ENCODE assay signal across 20 mouse cellular contexts in the genomic region with DNA sequence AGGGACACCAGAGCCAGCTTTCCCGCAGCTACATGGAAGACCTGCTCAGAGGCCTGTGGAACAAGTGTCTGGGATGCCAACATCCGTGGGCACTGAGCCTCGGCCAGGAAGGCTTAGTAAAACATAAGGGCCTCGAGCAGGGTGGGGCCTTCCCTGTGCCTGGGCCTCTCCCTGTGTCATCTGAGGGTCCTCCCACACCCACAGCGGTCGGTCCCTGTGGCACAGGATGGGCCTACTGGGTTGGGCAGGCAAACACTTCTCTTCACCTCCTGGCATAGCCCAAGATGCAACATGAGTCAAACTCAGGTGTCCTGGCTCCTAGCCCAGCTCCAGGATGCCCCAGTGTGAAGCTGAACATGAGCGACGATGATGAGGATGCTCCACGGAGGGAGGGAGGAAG. TPM values are rescaled to one million over a fixed set of nuclear protein-coding genes. Genes with fewer than 3 reads are reported as not detected.
DNase-seq lines count a peak whose midpoint lies in the region; ATAC-seq and TF ChIP-seq lines count a peak whose summit lies in the region.
"Had no signal": no experiment of that assay in that cellular context is flagged by ENCODE, and none has a peak within 500 bp of the region (broad histone marks: within the 10 kb centered on the region; RNA-seq: fewer than 3 reads in every experiment).

No protein-coding gene starts in this region.

- no peaks in the 10 kb centered on the region for H3K9me3 ChIP-seq in kidney, postnatal 0 days (replicated peaks; ENCODE audit: low read length)
- H3K9me3 ChIP-seq in liver, embryonic 11.5 days (ENCODE audit: control insufficient read depth, low read length) = no peaks in the 10 kb centered on the region
- H3K9me3 ChIP-seq: embryonic facial prominence, embryonic 12.5 days; forebrain, embryonic 12.5 days; limb, embryonic 12.5 days had no signal

- 35% methylated on average over 8 of the region's 9 CpGs for WGBS in kidney, postnatal 0 days
- 10% methylated on average over 9 of the region's 9 CpGs for WGBS in cerebellum, adult 2 months
- WGBS in liver, embryonic 11.5 days = 64% methylated on average over 6 of the region's 9 CpGs

- H3K27ac ChIP-seq in kidney, postnatal 0 days = peak overlapping the region; percentile 81
- H3K27ac ChIP-seq in cerebellum, adult 2 months (ENCODE audit: insufficient read depth, low read length) = no peak overlapping the region
- no peak overlapping the region for H3K27ac ChIP-seq in liver, embryonic 11.5 days (ENCODE audit: low read depth, low read length)
- H3K27ac ChIP-seq: embryonic facial prominence, embryonic 12.5 days; forebrain, embryonic 12.5 days; limb, embryonic 12.5 days had no signal

- no peak for TF ChIP-seq CTCF in kidney, postnatal 0 days (IDR thresholded peaks at IDR 0.05; ENCODE audit: low read depth)
- TF ChIP-seq CTCF in cerebellum, adult 2 months (IDR thresholded peaks at IDR 0.05; ENCODE audit: borderline replicate concordance, insufficient read depth, low read depth, low read length) = no peak

- no peaks in the 10 kb centered on the region for H3K36me3 ChIP-seq in kidney, postnatal 0 days (ENCODE audit: insufficient read depth, low read length)
- H3K36me3 ChIP-seq in liver, embryonic 11.5 days (ENCODE audit: control insufficient read depth, insufficient read depth, low read length) = no peaks in the 10 kb centered on the region
- H3K36me3 ChIP-seq: embryonic facial prominence, embryonic 12.5 days; forebrain, embryonic 12.5 days; limb, embryonic 12.5 days had no signal

- 0 out of 2 replicates have a peak, but pooled peaks have one; percentile 18 for ATAC-seq in kidney, postnatal 0 days (replicated peaks; ENCODE audit: low FRiP score, low read depth)
- 0 out of 2 replicates have a peak, but pooled peaks have one; percentile 49 for ATAC-seq in liver, embryonic 11.5 days (replicated peaks; ENCODE audit: low FRiP score)
- no peak for ATAC-seq in granulocyte monocyte progenitor cell, adult 5-6 weeks (replicated peaks; ENCODE audit: poor library complexity, severe bottlenecking)
- ATAC-seq: activated CD4-positive, CD25-positive, alpha-beta regulatory T cell, adult 4 months; midbrain, embryonic 16.5 days had no signal

- no peaks in the 10 kb centered on the region for H3K27me3 ChIP-seq in kidney, postnatal 0 days (ENCODE audit: insufficient read depth, low read length)
- no peaks in the 10 kb centered on the region for H3K27me3 ChIP-seq in cerebellum, adult 2 months (ENCODE audit: control insufficient read depth, insufficient read depth, low read length)
- H3K27me3 ChIP-seq in liver, embryonic 11.5 days (replicated peaks; ENCODE audit: control insufficient read depth, insufficient read depth, low read length) = no peaks in the 10 kb centered on the region
- H3K27me3 ChIP-seq: embryonic facial prominence, embryonic 12.5 days; limb, embryonic 12.5 days had no signal

- no peak for TF ChIP-seq POLR2A in cerebellum, adult 2 months (IDR thresholded peaks at IDR 0.05; ENCODE audit: borderline replicate concordance, insufficient read depth, low read length)

- DNase-seq in kidney, postnatal 0 days (ENCODE audit: low spot score) = no peak
- DNase-seq in kidney, postnatal 36 days = no peak
- peak; percentile 45 to 63 for DNase-seq in cerebellum, adult 2 months
- no peak for DNase-seq in liver, embryonic 11.5 days (ENCODE audit: low spot score)
- DNase-seq in spleen, adult 12 weeks (ENCODE audit: low spot score) = no peak
- DNase-seq in layer of hippocampus, postnatal 25 days (ENCODE audit: extremely low spot score in 1 of 2, low spot score in 1 of 2) = no peak
- DNase-seq: gastrocnemius, postnatal 36 days; right cerebral cortex, postnatal 25 days; thymus, adult 2 months had no signal

- H3K4me1 ChIP-seq in kidney, postnatal 0 days (replicated peaks; ENCODE audit: insufficient read depth, low read length) = 0 out of 2 replicates have a peak, but pooled peaks cover 4% of the 10 kb centered on the region
- peaks cover 9% of the 10 kb centered on the region for H3K4me1 ChIP-seq in cerebellum, adult 2 months (ENCODE audit: control insufficient read depth, insufficient read depth, low read length)
- peaks cover 18% of the 10 kb centered on the region for H3K4me1 ChIP-seq in liver, embryonic 11.5 days (replicated peaks; ENCODE audit: control insufficient read depth, insufficient read depth, low read length)
- H3K4me1 ChIP-seq: forebrain, embryonic 12.5 days had no signal

- no peak overlapping the region for H3K4me3 ChIP-seq in kidney, postnatal 0 days (replicated peaks; ENCODE audit: low read depth, low read length)
- H3K4me3 ChIP-seq in cerebellum, adult 2 months (replicated peaks; ENCODE audit: insufficient read depth, low read depth, low read length) = no peak overlapping the region
- H3K4me3 ChIP-seq in liver, embryonic 11.5 days (ENCODE audit: low read depth, low read length) = no peak overlapping the region
- H3K4me3 ChIP-seq: embryonic facial prominence, embryonic 12.5 days; forebrain, embryonic 12.5 days; limb, embryonic 12.5 days had no signal

- no peak overlapping the region for H3K4me2 ChIP-seq in kidney, postnatal 0 days (ENCODE audit: low read length)
- H3K4me2 ChIP-seq in liver, embryonic 11.5 days = no peak overlapping the region
- H3K4me2 ChIP-seq: embryonic facial prominence, embryonic 12.5 days; forebrain, embryonic 12.5 days; limb, embryonic 12.5 days had no signal

- no peak overlapping the region; the same call in 1 of the 2 replicates for H3K9ac ChIP-seq in kidney, postnatal 0 days (ENCODE audit: low read depth, low read length)
- no peak overlapping the region for H3K9ac ChIP-seq in liver, embryonic 11.5 days (ENCODE audit: low read depth, low read length)
- H3K9ac ChIP-seq: forebrain, embryonic 12.5 days; limb, embryonic 12.5 days had no signal

RNA-seq across cellular contexts. Expression of gene Aqp7, which starts 9.4 kb away (rescaled TPM):
- polyA plus RNA-seq in kidney, postnatal 0 days (2015; fragmentation: Nextera tagmentation; extraction: Ambion mirVana) = 3.0 and 4.4 TPM in 2 replicates
- polyA plus RNA-seq in cerebellum, adult 2 months (2012; rRNA removed) = not detected in 2 replicates
- 0.86 and 1.2 TPM in 2 replicates for polyA plus RNA-seq in liver, embryonic 11.5 days (2014; fragmentation: Nextera tagmentation; extraction: Ambion mirVana)
- not detected in 2 replicates for total RNA-seq in granulocyte monocyte progenitor cell, adult 5-6 weeks (2014; fragmentation: Nextera tagmentation)
- total RNA-seq in granulocyte monocyte progenitor cell, adult 5-6 weeks (2017) = not detected in 2 replicates
- not detected for total RNA-seq in layer of hippocampus, postnatal 25 days (2021)
- total RNA-seq: CH12.LX; hematopoietic stem cell, adult 5-6 weeks; left cerebral cortex, adult 18-20 months; megakaryocyte, adult 5-6 weeks had no signal
- polyA plus RNA-seq: embryonic facial prominence, embryonic 12.5 days; forebrain, embryonic 12.5 days; heart, embryonic 14.5 days; limb, embryonic 12.5 days; midbrain, embryonic 16.5 days had no signal

RNA-seq across cellular contexts. Expression of gene Aqp3, which starts 40.6 kb away (rescaled TPM):
- polyA plus RNA-seq in kidney, postnatal 0 days (2015; fragmentation: Nextera tagmentation; extraction: Ambion mirVana) = 87.4 and 102 TPM in 2 replicates
- polyA plus RNA-seq in cerebellum, adult 2 months (2012; rRNA removed) = 0.05 TPM in 1 of 2 replicates, not detected in the other
- polyA plus RNA-seq in liver, embryonic 11.5 days (2014; fragmentation: Nextera tagmentation; extraction: Ambion mirVana) = 12.7 and 15.7 TPM in 2 replicates
- total RNA-seq in granulocyte monocyte progenitor cell, adult 5-6 weeks (2014; fragmentation: Nextera tagmentation) = not detected in 2 replicates
- total RNA-seq in granulocyte monocyte progenitor cell, adult 5-6 weeks (2017) = not detected in 2 replicates
- total RNA-seq in layer of hippocampus, postnatal 25 days (2021) = not detected
- total RNA-seq: CH12.LX; gastrocnemius, postnatal 36 days; hematopoietic stem cell, adult 5-6 weeks; left cerebral cortex, adult 18-20 months had no signal

Comparison
In these comparisons a context has a peak if more than half of its experiments do, and no peak if none do; other contexts are left out.
1. DNase-seq: peak in cerebellum, adult 2 months (2 of 2); none in kidney, postnatal 0 days (single experiment), kidney, postnatal 36 days (0 of 2), liver, embryonic 11.5 days (single experiment), spleen, adult 12 weeks (single experiment) and layer of hippocampus, postnatal 25 days (0 of 2).
2. RNA of gene Aqp3, which starts 40.6 kb away (polyA plus RNA-seq): 87.4 to 102 TPM in kidney, postnatal 0 days and 12.7 to 15.7 TPM in liver, embryonic 11.5 days; 0.05 TPM in cerebellum, adult 2 months; every median in the first group is over 10 times any median in the second.